Mouse (Mus musculus) C2C12 (cell line): Measurements from ENCODE around the gene March9.

Experiments used
- CEBPB ChIP-seq: IDR thresholded peaks from one replicate; pipeline ENCODE4 v1.6.1; 2011; ENCODE audit warnings: low read depth, mild to moderate bottlenecking, control low read depth, moderate library complexity
- CTCF ChIP-seq: IDR thresholded peaks from one replicate; pipeline ENCODE4 v1.5.1; 2011; ENCODE audit not compliant: control insufficient read depth, insufficient read depth, insufficient read length
- FOSL1 ChIP-seq: IDR thresholded peaks from one replicate; pipeline ENCODE4 v1.8.0; 2011; ENCODE audit warnings: mild to moderate bottlenecking, low read length; ENCODE audit not compliant: poor library complexity, insufficient read depth, severe bottlenecking
- MAX ChIP-seq: IDR thresholded peaks from one replicate; pipeline ENCODE4 v1.6.1; 2011; ENCODE audit warnings: mild to moderate bottlenecking, control low read depth
- MYOD1 ChIP-seq: IDR thresholded peaks from one replicate; pipeline ENCODE4 v1.6.1; 2011; ENCODE audit warnings: low read depth; ENCODE audit not compliant: control insufficient read depth, insufficient read length
- MYOG ChIP-seq: IDR thresholded peaks from one replicate; pipeline ENCODE4 v1.6.1; 2011; ENCODE audit not compliant: control insufficient read depth, insufficient read length; ENCODE audit errors: extremely low read depth
- USF1 ChIP-seq: IDR thresholded peaks from one replicate; pipeline ENCODE4 v1.6.1; 2011; ENCODE audit warnings: low read depth, mild to moderate bottlenecking, control low read depth, moderate library complexity

DNA sequence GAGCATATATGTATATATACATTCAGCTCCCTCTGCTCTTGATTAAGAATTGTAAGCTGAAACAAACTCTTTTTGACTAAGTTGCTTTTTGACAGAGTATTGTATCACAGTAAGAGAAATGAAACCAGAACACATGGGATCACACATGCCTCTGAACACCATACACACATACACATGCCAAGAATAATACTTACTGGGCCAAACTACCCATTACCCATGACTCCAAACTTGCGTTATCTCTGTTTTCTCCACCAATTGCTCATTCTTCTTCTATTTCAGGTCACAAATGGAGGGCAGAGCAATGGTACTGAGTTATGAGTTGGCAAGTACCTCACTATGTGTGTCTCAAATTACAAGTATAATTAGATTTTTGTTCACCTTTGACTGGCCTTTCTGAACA, 14.0 kb upstream of the March9 start:
- TF ChIP-seq CTCF (no peak), USF1 (no peak), MAX (no peak), MYOG (no peak), MYOD1 (no peak), CEBPB (no peak), FOSL1 (no peak)
